Mouse (Mus musculus): ENCODE data around the gene Mef2b.
A peak's percentile ranks its signal among the peaks of the same experiment; 100 is the strongest.

The Mef2b gene

GRCm38 (mm10) chr8:70139026-70139857 lies at the start of gene Mef2b, which contains the start of the genes Rfxank and Borcs8:
Gene Mef2b (plus strand): TSS chr8:70139711.
Gene Rfxank (minus strand): TSS chr8:70139154.
Gene Borcs8 (plus strand): TSS chr8:70139499.
- peak; percentile 98 for DNase-seq

- DNase-seq = no peak
These were observed 46.7 kb upstream of the Mef2b start for GRCm38 (mm10) chr8:70092786-70093185.

- no peak for DNase-seq
These were observed 40.2 kb upstream of the Mef2b start for GRCm38 (mm10) chr8:70099276-70099675.

- DNase-seq = no peak
These were observed 39.3 kb upstream of the Mef2b start for GRCm38 (mm10) chr8:70100241-70100640.

GRCm38 (mm10) chr8:70104506-70104905 lies 35.0 kb upstream of the Mef2b start:
- no peak for DNase-seq

- no peak for DNase-seq
These were observed 34.6 kb upstream of the Mef2b start for GRCm38 (mm10) chr8:70104922-70105321.

GRCm38 (mm10) chr8:70110451-70110850 lies 29.1 kb upstream of the Mef2b start:
- DNase-seq = no peak

- no peak for DNase-seq
These were observed 28.2 kb upstream of the Mef2b start for GRCm38 (mm10) chr8:70111192-70111795.

- no peak for DNase-seq
These were observed 27.0 kb upstream of the Mef2b start for GRCm38 (mm10) chr8:70112401-70113016.

- DNase-seq = no peak
These were observed 25.0 kb upstream of the Mef2b start for GRCm38 (mm10) chr8:70114488-70114887.

- no peak for DNase-seq
These were observed 24.6 kb upstream of the Mef2b start for GRCm38 (mm10) chr8:70114892-70115291.

- no peak for DNase-seq
These were observed 21.9 kb upstream of the Mef2b start for GRCm38 (mm10) chr8:70117611-70118010.

- DNase-seq = peak; percentile 76
These were observed 20.5 kb upstream of the Mef2b start for GRCm38 (mm10) chr8:70118726-70119700.

GRCm38 (mm10) chr8:70120667-70121066 lies 18.8 kb upstream of the Mef2b start, which contains the start of gene Ncan:
Gene Ncan (minus strand): TSS chr8:70120873.
- peak; percentile 90 for DNase-seq

- DNase-seq = no peak
These were observed 16.6 kb upstream of the Mef2b start for GRCm38 (mm10) chr8:70122863-70123262.

- DNase-seq = no peak
These were observed 14.5 kb upstream of the Mef2b start for GRCm38 (mm10) chr8:70124992-70125391.

GRCm38 (mm10) chr8:70128435-70128834 lies 11.1 kb upstream of the Mef2b start:
- no peak for DNase-seq

GRCm38 (mm10) chr8:70129309-70129952 lies 10.1 kb upstream of the Mef2b start:
- peak; percentile 66 for DNase-seq

- no peak for DNase-seq
These were observed 9.4 kb upstream of the Mef2b start for GRCm38 (mm10) chr8:70130066-70130465.

- peak; percentile 79 for DNase-seq
These were observed 8.2 kb upstream of the Mef2b start, which contains the start of gene Nr2c2ap for GRCm38 (mm10) chr8:70131166-70131883. Gene Nr2c2ap (plus strand): TSS chr8:70131333.

- DNase-seq = no peak
These were observed 5.4 kb upstream of the Mef2b start for GRCm38 (mm10) chr8:70134086-70134485.

Measured in right cerebral cortex, postnatal 25 days (tissue).